ENCODE assay signal across 11 mouse cellular contexts in genomic region chr2:166141910-166142309, GRCm38 (mm10). TPM values are rescaled to one million over a fixed set of nuclear protein-coding genes. Genes with fewer than 3 reads are reported as not detected.
DNase-seq lines count a peak whose midpoint lies in the region; ATAC-seq and TF ChIP-seq lines count a peak whose summit lies in the region.
"Had no signal": no experiment of that assay in that cellular context is flagged by ENCODE, and none has a peak within 500 bp of the region (broad histone marks: within the 10 kb centered on the region; RNA-seq: fewer than 3 reads in every experiment).

No protein-coding gene starts in this region.

- no peaks in the 10 kb centered on the region for H3K27me3 ChIP-seq in heart, embryonic 14.5 days (ENCODE audit: control insufficient read depth, insufficient read depth, low read length)
- H3K27me3 ChIP-seq in kidney, embryonic 15.5 days, result no peaks in the 10 kb centered on the region
- no peaks in the 10 kb centered on the region for H3K27me3 ChIP-seq in embryonic facial prominence, embryonic 10.5 days (replicated peaks; ENCODE audit: low read depth, poor library complexity, severe bottlenecking)
- no peaks in the 10 kb centered on the region for H3K27me3 ChIP-seq in forebrain, postnatal 0 days (ENCODE audit: insufficient read depth, low read length)
- H3K27me3 ChIP-seq: liver, embryonic 15.5 days had no signal

- no peak for ATAC-seq in heart, embryonic 14.5 days (ENCODE audit: insufficient number of reproducible peaks, insufficient read depth, low FRiP score, low read depth)
- ATAC-seq in kidney, embryonic 15.5 days (replicated peaks; ENCODE audit: low FRiP score), result no peak
- ATAC-seq in forebrain, postnatal 0 days, result no peak

- H3K9ac ChIP-seq in heart, embryonic 14.5 days (ENCODE audit: low read length), result peak overlapping the region; percentile 26
- H3K9ac ChIP-seq in kidney, embryonic 15.5 days, result no peak overlapping the region
- H3K9ac ChIP-seq in forebrain, postnatal 0 days, result no peak overlapping the region
- H3K9ac ChIP-seq: liver, embryonic 15.5 days had no signal

- peaks cover 17% of the 10 kb centered on the region for H3K36me3 ChIP-seq in heart, embryonic 14.5 days (ENCODE audit: control insufficient read depth, insufficient read depth, low read length)
- H3K36me3 ChIP-seq in kidney, embryonic 15.5 days, result 0 out of 2 replicates have a peak, but pooled peaks cover 5% of the 10 kb centered on the region
- H3K36me3 ChIP-seq in embryonic facial prominence, embryonic 10.5 days (replicated peaks), result peaks cover 80% of the 10 kb centered on the region
- no peaks in the 10 kb centered on the region for H3K36me3 ChIP-seq in macrophage (ENCODE audit: inconsistent target)
- no peaks in the 10 kb centered on the region for H3K36me3 ChIP-seq in forebrain, postnatal 0 days (ENCODE audit: insufficient read depth)
- H3K36me3 ChIP-seq: liver, embryonic 15.5 days had no signal

- no peak for DNase-seq in heart, postnatal 4 days
- no peak for DNase-seq in kidney, postnatal 14 days
- DNase-seq in embryonic facial prominence, embryonic 10.5 days (ENCODE audit: low spot score), result no peak
- DNase-seq in adrenal gland, postnatal 36 days, result no peak
- DNase-seq in forebrain, postnatal 0 days, result no peak
- DNase-seq: thymus, postnatal 25 days had no signal

- peak overlapping the region in 1 of 2 experiments; percentile 81; a peak in 2 of 4 replicates for H3K27ac ChIP-seq in heart, embryonic 14.5 days (replicated peaks in 1 of 2; ENCODE audit: control insufficient read depth in 1 of 2, insufficient read depth in 1 of 2, low read depth in 2 of 2, low read length in 2 of 2)
- H3K27ac ChIP-seq in kidney, embryonic 15.5 days, result peak overlapping the region; percentile 62
- H3K27ac ChIP-seq in embryonic facial prominence, embryonic 10.5 days (replicated peaks), result peak overlapping the region; percentile 31
- H3K27ac ChIP-seq in macrophage, result peak overlapping the region; percentile 15; the same call in 1 of the 2 replicates
- no peak overlapping the region for H3K27ac ChIP-seq in forebrain, postnatal 0 days (ENCODE audit: low read depth, low read length)
- H3K27ac ChIP-seq: liver, embryonic 15.5 days had no signal

- no peak overlapping the region for H3K4me3 ChIP-seq in heart, embryonic 14.5 days (ENCODE audit: control insufficient read depth in 1 of 2, insufficient read depth in 1 of 2, low read depth in 1 of 2, low read length in 2 of 2)
- H3K4me3 ChIP-seq in kidney, embryonic 15.5 days (replicated peaks), result no peak overlapping the region
- H3K4me3 ChIP-seq in embryonic facial prominence, embryonic 10.5 days, result no peak overlapping the region
- no peak overlapping the region for H3K4me3 ChIP-seq in macrophage (ENCODE audit: inconsistent target)
- H3K4me3 ChIP-seq in forebrain, postnatal 0 days (ENCODE audit: low read depth, low read length), result no peak overlapping the region
- H3K4me3 ChIP-seq: liver, embryonic 15.5 days; myocyte had no signal

- H3K4me2 ChIP-seq in heart, embryonic 14.5 days (ENCODE audit: low read length), result no peak overlapping the region
- no peak overlapping the region for H3K4me2 ChIP-seq in kidney, embryonic 15.5 days
- no peak overlapping the region for H3K4me2 ChIP-seq in forebrain, postnatal 0 days (ENCODE audit: low read depth)
- H3K4me2 ChIP-seq: liver, embryonic 15.5 days had no signal

- H3K79me2 ChIP-seq in macrophage (ENCODE audit: inconsistent target), result peaks cover 9% of the 10 kb centered on the region; the same call in 1 of the 2 replicates

- WGBS in heart, embryonic 14.5 days, result 48% methylated on average over 1 of the region's 1 CpGs
- WGBS in kidney, embryonic 15.5 days, result 59% methylated on average over 1 of the region's 1 CpGs
- 51% methylated on average over 1 of the region's 1 CpGs for WGBS in embryonic facial prominence, embryonic 10.5 days
- WGBS in macrophage (ENCODE audit: missing documents), result 83% methylated on average over 1 of the region's 1 CpGs
- WGBS in forebrain, postnatal 0 days, result 65% methylated on average over 1 of the region's 1 CpGs

- H3K9me3 ChIP-seq in heart, embryonic 14.5 days (ENCODE audit: control insufficient read depth, low read length), result no peaks in the 10 kb centered on the region
- H3K9me3 ChIP-seq in kidney, embryonic 15.5 days (replicated peaks), result no peaks in the 10 kb centered on the region
- no peaks in the 10 kb centered on the region for H3K9me3 ChIP-seq in embryonic facial prominence, embryonic 10.5 days
- H3K9me3 ChIP-seq in forebrain, postnatal 0 days (ENCODE audit: low read length), result no peaks in the 10 kb centered on the region
- H3K9me3 ChIP-seq: liver, embryonic 15.5 days had no signal

- no peak for TF ChIP-seq CTCF in forebrain, postnatal 0 days (IDR thresholded peaks at IDR 0.05; ENCODE audit: low read depth)

- H3K4me1 ChIP-seq in heart, embryonic 14.5 days (ENCODE audit: control insufficient read depth in 2 of 2, insufficient read depth in 2 of 2, low read length in 2 of 2), result peaks cover 62 to 80% of the 10 kb centered on the region in 2 experiments
- peaks cover 61% of the 10 kb centered on the region for H3K4me1 ChIP-seq in kidney, embryonic 15.5 days
- H3K4me1 ChIP-seq in embryonic facial prominence, embryonic 10.5 days, result peaks cover 74% of the 10 kb centered on the region
- H3K4me1 ChIP-seq in forebrain, postnatal 0 days (ENCODE audit: insufficient read depth), result peaks cover 4% of the 10 kb centered on the region; the same call in 1 of the 2 replicates
- H3K4me1 ChIP-seq: liver, embryonic 15.5 days had no signal

RNA-seq across cellular contexts. Expression of gene Sulf2, which starts 13.6 kb away (rescaled TPM):
- 106 and 115 TPM in 2 replicates for polyA plus RNA-seq in heart, embryonic 14.5 days (2014; fragmentation: Nextera tagmentation; extraction: Ambion mirVana)
- 100 to 1,000 TPM; 124 to 129 TPM for total RNA-seq in heart, postnatal 4 days (2021)
- 61.0 and 65.3 TPM in 2 replicates for polyA plus RNA-seq in kidney, embryonic 15.5 days (2015; fragmentation: Nextera tagmentation; extraction: Ambion mirVana)
- 115 and 131 TPM in 2 replicates for polyA plus RNA-seq in embryonic facial prominence, embryonic 10.5 days (2016; fragmentation: Nextera tagmentation; extraction: Ambion mirVana)
- 10 to 100 TPM in 17 of 26 experiments, 1 to 10 TPM in 8, under 1 TPM in 1; 0.74 to 78.5 (median 15.2) TPM for total RNA-seq in macrophage (2018; cell fraction: chromatin; rRNA removed)
- 100 to 1,000 TPM in 5 of 26 experiments, 10 to 100 TPM in 21; 11.9 to 121 (median 44.9) TPM for total RNA-seq in macrophage (2018; cell fraction: cytosol; rRNA removed)
- 100 to 1,000 TPM in 7 of 26 experiments, 10 to 100 TPM in 18, 1 to 10 TPM in 1; 9.4 to 128 (median 26.3) TPM for total RNA-seq in macrophage (2018; cell fraction: nucleus; rRNA removed)
- 81.3 to 174 TPM (median 111 TPM) in 3 replicates for polyA plus RNA-seq in macrophage (2018)
- total RNA-seq in adrenal gland, postnatal 36 days (2021), result 100 to 1,000 TPM in 1 of 2 experiments, 10 to 100 TPM in 1; 51.6 to 117 TPM
- 65.6 and 95.6 TPM in 2 replicates for total RNA-seq in forebrain, postnatal 0 days (2014; rRNA removed)
- 54.4 and 67.5 TPM in 2 replicates for polyA plus RNA-seq in forebrain, postnatal 0 days (2015; fragmentation: Nextera tagmentation; extraction: Ambion mirVana)
